In the genomic region with DNA sequence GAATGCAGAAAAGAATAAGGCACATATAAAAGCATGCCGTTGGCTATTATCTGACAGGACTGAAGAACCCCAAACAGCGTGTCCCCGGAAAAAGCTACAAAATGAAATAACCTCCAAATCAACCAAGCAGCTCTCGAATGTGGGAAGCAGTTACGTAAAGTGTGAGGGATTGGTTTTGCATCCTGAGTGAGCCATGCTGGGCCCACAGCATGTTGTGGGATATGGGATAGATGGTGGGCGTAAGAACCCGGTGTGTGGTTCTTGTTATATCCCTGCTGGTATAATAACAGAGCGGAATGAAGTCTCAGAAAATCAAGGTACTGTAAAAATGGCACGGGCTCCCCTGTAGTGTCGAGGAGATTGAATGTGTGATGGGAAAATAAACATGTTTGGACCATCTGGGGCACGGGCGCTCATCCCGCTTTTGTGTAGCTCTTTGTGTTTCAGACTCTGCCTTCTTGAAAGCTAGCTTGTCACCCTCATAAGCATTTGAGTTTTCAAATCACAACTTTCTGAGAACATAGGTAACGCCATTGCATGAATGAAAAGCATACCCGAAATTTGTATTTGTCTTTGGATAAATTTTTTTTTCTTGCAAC, we compare ENCODE assay signal across 28 mouse cellular contexts.
DNase-seq lines count a peak whose midpoint lies in the region; ATAC-seq and TF ChIP-seq lines count a peak whose summit lies in the region.
"Had no signal": no experiment of that assay in that cellular context is flagged by ENCODE, and none has a peak within 500 bp of the region (broad histone marks: within the 10 kb centered on the region; RNA-seq: fewer than 3 reads in every experiment).

No protein-coding gene starts in this region.

- 61% methylated on average over 15 of the region's 15 CpGs for WGBS in forebrain, postnatal 0 days
- 71% methylated on average over 15 of the region's 15 CpGs for WGBS in forebrain, embryonic 12.5 days

- DNase-seq in forebrain, postnatal 0 days, result peak; percentile 40
- DNase-seq in left cerebral cortex, adult 11 months (ENCODE audit: low spot score), result peak; percentile 14
- no peak for DNase-seq in left cerebral cortex, postnatal 4 days
- DNase-seq in brain, embryonic 14.5 days (ENCODE audit: low read depth), result peak; percentile 41
- peak; percentile 29 for DNase-seq in layer of hippocampus, adult 9-10 months (ENCODE audit: low spot score)
- no peak for DNase-seq in cerebellum, adult 11 months
- no peak for DNase-seq in ovary, adult 18-20 months (ENCODE audit: low spot score)
- DNase-seq: adrenal gland, adult 8-10 months; B cell, adult 2 months; cerebellum, adult 9-11 months; heart, postnatal 4 days; kidney, adult 9 months; kidney, postnatal 25 days; right cerebral cortex, postnatal 25 days; thymus, postnatal 14 days had no signal

- H3K27me3 ChIP-seq in forebrain, postnatal 0 days (ENCODE audit: insufficient read depth, low read length), result no peaks in the 10 kb centered on the region
- 0 out of 2 replicates have a peak, but pooled peaks cover 3% of the 10 kb centered on the region for H3K27me3 ChIP-seq in forebrain, embryonic 12.5 days
- H3K27me3 ChIP-seq: CH12.LX; limb, embryonic 15.5 days; Patski had no signal

- no peak for TF ChIP-seq CTCF in forebrain, postnatal 0 days (IDR thresholded peaks at IDR 0.05; ENCODE audit: low read depth)
- no peak for TF ChIP-seq CTCF in brain, embryonic 14.5 days (IDR thresholded peaks at IDR 0.05; ENCODE audit: borderline replicate concordance, extremely low read depth, insufficient read depth, insufficient read length)

- peak; percentile 45; the same call in 1 of the 2 replicates for ATAC-seq in forebrain, postnatal 0 days
- ATAC-seq in forebrain, embryonic 12.5 days (ENCODE audit: low FRiP score), result no peak
- ATAC-seq: hindbrain, postnatal 0 days; intestine, embryonic 16.5 days; lung, postnatal 0 days; Patski had no signal

- no peaks in the 10 kb centered on the region for H3K4me1 ChIP-seq in forebrain, postnatal 0 days (ENCODE audit: insufficient read depth)
- H3K4me1 ChIP-seq in forebrain, embryonic 12.5 days, result 0 out of 2 replicates have a peak, but pooled peaks cover 6% of the 10 kb centered on the region
- H3K4me1 ChIP-seq: heart, embryonic 10.5 days had no signal

- no peak overlapping the region for H3K9ac ChIP-seq in forebrain, postnatal 0 days
- no peak overlapping the region for H3K9ac ChIP-seq in forebrain, embryonic 12.5 days
- H3K9ac ChIP-seq: limb, embryonic 15.5 days; liver, embryonic 14.5 days had no signal

- no peak overlapping the region for H3K4me2 ChIP-seq in forebrain, postnatal 0 days (ENCODE audit: low read depth)
- H3K4me2 ChIP-seq in forebrain, embryonic 12.5 days, result no peak overlapping the region
- H3K4me2 ChIP-seq: limb, embryonic 15.5 days; midbrain, embryonic 11.5 days had no signal

- H3K27ac ChIP-seq in forebrain, postnatal 0 days (ENCODE audit: low read depth, low read length), result no peak overlapping the region
- H3K27ac ChIP-seq in forebrain, embryonic 12.5 days, result no peak overlapping the region
- H3K27ac ChIP-seq: embryonic facial prominence, embryonic 10.5 days; heart, embryonic 10.5 days; hindbrain, postnatal 0 days; left cerebral cortex, adult 2 months; limb, embryonic 15.5 days; liver, embryonic 14.5 days had no signal

- H3K36me3 ChIP-seq in forebrain, postnatal 0 days (ENCODE audit: insufficient read depth), result no peaks in the 10 kb centered on the region
- no peaks in the 10 kb centered on the region for H3K36me3 ChIP-seq in forebrain, embryonic 12.5 days (replicated peaks)
- H3K36me3 ChIP-seq: embryonic facial prominence, embryonic 10.5 days; G1E; heart, embryonic 10.5 days; limb, embryonic 15.5 days had no signal

- H3K4me3 ChIP-seq in forebrain, postnatal 0 days (ENCODE audit: low read depth, low read length), result no peak overlapping the region
- H3K4me3 ChIP-seq in forebrain, embryonic 12.5 days (replicated peaks), result no peak overlapping the region
- H3K4me3 ChIP-seq: embryonic facial prominence, embryonic 10.5 days; heart, embryonic 10.5 days; left cerebral cortex, adult 2 months; limb, embryonic 15.5 days had no signal

- TF ChIP-seq POLR2A in brain, embryonic 14.5 days (IDR thresholded peaks at IDR 0.05; ENCODE audit: borderline replicate concordance, extremely low read depth, insufficient read depth, insufficient read length, poor library complexity, severe bottlenecking), result no peak

- intact Hi-C loops in left cerebral cortex, postnatal 4 days (cut with DNase I), result no loop called here

- no peaks in the 10 kb centered on the region for H3K9me3 ChIP-seq in forebrain, postnatal 0 days (ENCODE audit: low read length)
- H3K9me3 ChIP-seq in forebrain, embryonic 12.5 days, result no peaks in the 10 kb centered on the region
- H3K9me3 ChIP-seq: embryonic facial prominence, embryonic 10.5 days; heart, embryonic 10.5 days; limb, embryonic 15.5 days had no signal

Comparison
In these comparisons a context has a peak if more than half of its experiments do, and no peak if none do; other contexts are left out.
1. DNase-seq: peak in forebrain, postnatal 0 days (single experiment), left cerebral cortex, adult 11 months (single experiment), brain, embryonic 14.5 days (single experiment) and layer of hippocampus, adult 9-10 months (single experiment); none in left cerebral cortex, postnatal 4 days (single experiment), cerebellum, adult 11 months (single experiment) and ovary, adult 18-20 months (single experiment).